Mouse (Mus musculus) thymus, adult 2 months (tissue): ENCODE results near the gene Casp2.

Experiments
- CTCF ChIP-seq: fragments of 200-500 bp; IDR thresholded peaks from 2 replicates; pipeline ENCODE4 v1.5.1; 2012; ENCODE audit warnings: mild to moderate bottlenecking, control low read depth, low read length, moderate library complexity, borderline replicate concordance; ENCODE audit not compliant: control insufficient read depth, poor library complexity, insufficient read depth; ENCODE audit errors: extremely low read depth
- POLR2A ChIP-seq: fragments of 200-500 bp; IDR thresholded peaks from 2 replicates; pipeline ENCODE4 v1.6.1; 2012; ENCODE audit warnings: mild to moderate bottlenecking, low read length, control low read depth, moderate library complexity; ENCODE audit not compliant: control insufficient read depth, poor library complexity, insufficient read depth; ENCODE audit errors: extremely low read depth

DNA sequence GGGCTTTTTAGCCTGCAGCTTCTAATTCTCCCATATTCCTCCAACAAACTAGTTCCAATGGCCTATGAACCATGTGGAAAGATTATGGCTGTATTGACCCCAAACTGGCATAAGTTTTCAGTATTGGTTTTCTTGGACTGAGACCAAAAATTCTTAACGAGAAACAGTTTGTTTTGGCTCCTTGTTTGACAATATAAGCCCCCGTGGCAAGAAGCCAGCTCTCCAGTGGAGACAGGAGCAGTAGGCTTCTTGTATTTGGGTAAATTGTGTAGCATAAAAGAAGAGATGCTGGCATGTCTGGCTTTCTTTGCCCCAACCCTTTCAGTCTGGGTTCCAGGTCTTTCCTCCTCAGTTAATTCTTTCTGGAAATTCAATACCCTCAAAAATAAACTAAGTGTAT is 11.4 kb downstream of the Casp2 start:
- TF ChIP-seq CTCF: no peak
- TF ChIP-seq POLR2A: no peak
